Mouse (Mus musculus): Measurements from ENCODE around the gene Syn2.

The Syn2 gene

DNA sequence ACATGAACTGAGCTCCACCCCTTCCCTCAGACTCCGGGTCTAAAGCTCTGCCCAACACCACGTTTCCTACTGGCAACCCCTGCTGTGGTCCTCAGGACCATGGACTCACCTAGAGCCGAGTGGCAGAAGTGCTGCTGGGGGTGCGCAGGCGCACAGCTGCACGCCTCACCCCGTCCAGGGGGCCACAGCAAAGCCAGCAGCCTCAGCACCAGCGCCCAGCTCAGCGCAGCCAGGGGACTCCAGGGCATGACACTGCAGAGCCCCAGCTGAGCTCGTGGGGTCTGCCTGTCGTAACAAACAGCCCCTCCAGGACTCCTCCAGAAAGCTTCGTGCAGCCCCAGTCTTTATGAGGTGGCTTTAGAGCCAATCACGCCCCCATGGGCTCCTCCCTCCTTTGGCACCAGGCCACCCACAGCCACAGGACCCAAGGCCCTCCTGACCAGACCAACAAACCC lies 116.9 kb downstream of the Syn2 start:
- peak; percentile 99 for DNase-seq

DNA sequence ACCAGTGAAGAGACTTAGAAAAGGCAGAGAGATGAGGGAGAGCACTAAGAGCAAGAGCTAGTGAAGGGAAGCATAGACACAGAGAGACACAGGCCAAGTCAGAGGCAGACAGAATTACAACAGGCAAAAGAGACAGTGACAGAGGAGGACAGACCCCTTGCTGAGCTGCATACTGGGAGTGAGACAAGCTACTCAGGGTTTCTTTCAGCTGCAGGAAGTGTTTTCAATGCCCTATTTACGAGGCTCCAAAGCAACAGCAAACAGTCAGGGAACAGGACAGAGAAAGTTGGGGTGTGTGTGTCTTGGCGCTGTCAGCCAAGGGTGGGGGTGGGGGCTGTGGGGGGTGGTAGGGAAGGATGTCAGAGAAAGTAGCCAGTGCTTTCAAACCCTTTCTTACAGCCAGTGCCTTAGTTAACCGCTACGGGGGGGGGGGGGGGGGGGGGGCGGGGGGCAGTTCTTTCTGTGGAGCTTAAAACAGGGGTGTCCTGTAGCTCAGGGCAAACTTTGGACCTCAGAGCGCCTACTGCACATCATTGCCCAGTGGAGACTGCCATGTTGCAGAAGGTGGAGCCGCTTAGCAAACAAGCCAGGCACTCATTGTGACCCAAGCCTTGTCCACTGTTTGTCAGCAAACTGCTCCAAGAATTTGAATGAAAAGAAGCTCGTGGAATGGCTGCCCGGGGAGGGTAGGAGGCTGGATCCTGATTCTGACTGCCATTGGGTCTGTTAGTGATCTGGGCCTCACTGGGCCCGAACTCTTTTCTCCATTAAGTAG lies 117.6 kb downstream of the Syn2 start, which contains the start of gene Timp4:
Gene Timp4 (minus strand): TSS at position 107 of the 775 bp plus-strand sequence.
- DNase-seq, result peak; percentile 87

DNA sequence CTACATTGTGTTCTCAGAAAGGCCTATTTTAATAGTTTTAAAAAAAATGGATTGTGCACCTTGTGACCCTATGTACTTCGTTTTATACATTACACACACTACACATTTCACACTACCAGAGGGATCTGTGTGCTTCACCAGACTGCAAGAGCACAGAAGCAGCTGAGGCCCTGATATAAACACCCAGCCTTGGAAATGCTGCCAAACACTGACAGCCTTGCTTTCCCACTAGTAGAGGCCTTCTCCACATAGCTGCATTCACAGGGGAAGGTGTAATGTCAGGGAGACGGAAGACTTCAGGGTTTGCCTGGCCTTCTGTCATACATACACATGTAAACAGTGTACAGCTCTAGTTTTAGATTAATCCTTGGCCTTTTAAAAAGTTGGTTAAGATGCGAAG lies 120.5 kb downstream of the Syn2 start:
- peak; percentile 15 for DNase-seq

DNA sequence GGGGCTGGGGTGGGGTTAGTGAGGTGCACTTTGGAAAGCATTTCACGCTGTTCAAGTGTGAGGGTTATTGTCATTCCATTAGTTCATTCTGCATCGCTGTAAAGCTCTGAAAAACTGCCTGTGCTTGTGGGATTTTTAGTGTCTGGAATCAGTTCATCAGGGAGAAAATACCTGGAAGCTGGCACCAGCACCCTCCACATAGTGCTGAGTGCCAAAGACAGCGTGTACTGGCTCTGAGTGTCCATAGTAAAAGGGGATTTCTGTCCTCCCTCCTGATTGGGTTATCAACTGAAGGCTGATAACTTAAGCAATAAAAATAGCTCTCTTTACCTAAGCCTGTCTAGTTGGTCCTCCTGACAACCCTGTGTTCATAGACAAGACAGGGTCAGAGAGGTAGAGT lies 125.8 kb downstream of the Syn2 start:
- peak; percentile 80 for DNase-seq

DNA sequence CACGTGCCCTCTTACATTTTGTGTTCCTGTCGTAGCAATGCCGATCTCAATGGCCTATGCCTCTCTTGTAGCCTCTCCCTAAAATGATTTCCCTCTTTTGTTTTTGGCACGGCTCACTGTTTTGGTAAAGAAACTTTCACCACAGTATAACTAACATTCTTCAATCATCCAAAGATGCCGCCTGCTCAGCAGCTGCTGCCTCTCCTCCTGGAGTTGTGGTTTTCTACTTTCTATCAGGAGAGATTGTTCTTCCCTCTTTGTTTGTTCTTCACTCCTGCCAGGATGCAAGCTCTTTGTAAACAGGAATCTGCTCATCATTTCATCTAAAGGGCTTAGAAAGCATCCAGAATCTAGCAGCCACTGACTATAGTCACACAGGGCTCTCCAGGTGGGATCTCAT lies 132.1 kb downstream of the Syn2 start:
- peak; percentile 74 for DNase-seq

DNA sequence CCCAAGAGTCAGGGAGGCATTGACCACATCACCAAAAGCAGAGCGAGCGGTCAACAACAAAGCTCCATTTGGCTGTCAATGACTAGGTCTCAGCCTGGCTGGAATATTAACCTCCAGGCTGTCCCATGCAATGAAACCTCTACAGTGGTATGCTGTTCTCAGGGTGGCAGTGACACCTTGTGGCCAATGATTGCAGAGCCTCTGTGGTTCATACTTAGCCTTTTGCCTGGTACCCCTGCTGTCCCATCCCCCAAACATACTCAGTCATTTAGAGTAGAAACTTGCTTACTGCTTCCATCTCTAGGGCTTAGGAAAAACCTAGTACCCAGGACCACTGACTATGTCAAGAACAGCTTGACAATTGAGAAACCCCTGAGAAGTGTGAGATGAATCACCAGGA lies 133.2 kb downstream of the Syn2 start:
- peak; percentile 98 for DNase-seq

DNA sequence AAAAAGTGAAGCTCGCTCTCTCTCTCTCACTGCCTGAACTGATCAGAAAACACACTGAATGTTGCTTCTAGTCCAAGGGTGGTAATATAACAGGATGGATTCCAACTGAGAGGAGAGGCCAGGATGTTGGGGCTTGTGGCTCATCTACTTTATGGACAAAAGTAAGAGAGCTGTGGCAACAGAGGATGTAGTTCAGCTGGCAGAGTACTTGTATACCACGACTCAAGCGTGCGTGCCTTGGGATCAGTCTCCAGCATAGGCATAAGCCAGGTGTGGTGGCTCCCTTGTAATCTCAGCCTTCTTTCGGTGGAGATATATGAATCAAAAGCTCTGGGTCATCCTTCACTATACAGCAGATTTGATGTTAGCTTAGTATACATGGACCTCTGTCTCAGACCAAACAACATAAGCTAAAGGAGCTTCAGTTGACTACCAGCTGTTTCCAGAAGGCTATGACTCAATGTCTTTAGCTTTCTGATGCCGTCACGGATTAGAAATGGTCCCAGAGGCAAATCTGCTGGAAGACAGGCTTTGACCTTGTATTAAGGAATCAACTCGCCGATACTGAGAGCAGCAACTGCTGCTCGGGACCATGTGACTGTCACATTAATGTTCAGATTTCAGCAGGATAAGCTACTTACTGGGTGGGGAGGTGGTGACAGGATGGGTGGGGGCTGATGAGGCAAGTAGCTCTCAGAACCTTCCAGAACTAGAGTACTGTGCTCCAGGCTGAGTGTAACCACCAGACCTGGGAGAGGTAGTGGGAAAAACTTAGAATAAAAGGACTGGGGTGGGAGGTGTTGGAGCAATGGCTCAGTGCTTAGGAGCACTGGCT lies 134.1 kb downstream of the Syn2 start:
- peak; percentile 94 for DNase-seq

DNA sequence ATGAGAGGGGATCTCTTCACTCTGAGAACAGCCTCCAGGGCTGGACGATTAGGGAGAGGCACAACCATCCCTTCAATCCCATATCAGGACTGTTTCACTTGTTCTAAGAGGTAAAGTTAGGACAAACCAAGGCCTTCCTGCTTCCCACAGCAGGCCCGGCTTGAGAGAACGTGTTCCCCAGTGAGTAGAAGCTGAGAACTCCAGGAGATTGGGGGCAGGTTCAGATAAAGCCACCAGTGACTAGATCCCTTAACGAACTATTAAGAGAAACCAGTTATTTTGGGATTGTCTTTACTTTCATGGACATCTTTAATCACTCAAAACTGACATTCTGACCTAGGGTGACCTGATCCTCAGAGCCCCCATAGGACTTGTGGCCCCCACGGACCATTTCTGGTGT lies 134.9 kb downstream of the Syn2 start:
- peak; percentile 92 for DNase-seq

DNA sequence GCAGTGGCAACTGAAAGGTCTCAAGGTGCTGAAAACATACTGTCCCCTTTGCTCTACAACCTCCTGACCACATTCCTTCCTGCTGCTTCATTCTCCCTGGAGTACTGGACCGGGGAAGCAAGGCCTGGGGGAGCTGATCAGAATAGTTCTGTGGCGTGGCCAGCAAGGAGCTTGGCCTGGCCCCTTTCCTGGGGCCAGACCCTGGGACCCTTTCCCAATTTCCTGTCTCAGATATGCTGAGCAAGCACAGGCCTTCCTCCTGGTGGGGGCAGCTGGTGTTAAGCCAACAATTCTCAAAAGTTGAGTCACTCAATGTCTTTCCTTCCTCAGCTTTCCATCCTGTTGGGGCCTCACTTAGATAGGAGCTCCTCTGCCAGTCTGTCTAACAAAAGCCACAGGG lies 135.4 kb downstream of the Syn2 start:
- peak; percentile 97 for DNase-seq

DNA sequence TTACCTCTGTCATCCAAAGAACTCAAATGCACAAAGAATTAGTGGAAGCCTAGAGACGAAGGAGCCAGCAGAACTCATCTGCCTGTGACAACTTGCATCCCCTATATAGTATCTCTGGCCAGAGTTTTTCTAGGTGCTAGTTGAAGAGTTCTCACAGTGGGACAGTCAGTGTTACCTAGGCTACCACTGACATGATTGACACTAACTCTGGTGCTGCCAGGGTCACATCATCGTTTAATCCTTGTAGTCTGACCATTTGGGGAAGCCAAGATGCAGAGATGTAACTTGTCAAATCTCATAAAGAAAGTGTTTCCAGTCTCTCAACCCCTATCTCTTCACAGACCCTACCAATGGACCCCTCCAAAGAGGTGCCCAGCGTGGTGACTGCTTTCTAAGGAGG lies 136.6 kb downstream of the Syn2 start:
- no peak for DNase-seq

DNA sequence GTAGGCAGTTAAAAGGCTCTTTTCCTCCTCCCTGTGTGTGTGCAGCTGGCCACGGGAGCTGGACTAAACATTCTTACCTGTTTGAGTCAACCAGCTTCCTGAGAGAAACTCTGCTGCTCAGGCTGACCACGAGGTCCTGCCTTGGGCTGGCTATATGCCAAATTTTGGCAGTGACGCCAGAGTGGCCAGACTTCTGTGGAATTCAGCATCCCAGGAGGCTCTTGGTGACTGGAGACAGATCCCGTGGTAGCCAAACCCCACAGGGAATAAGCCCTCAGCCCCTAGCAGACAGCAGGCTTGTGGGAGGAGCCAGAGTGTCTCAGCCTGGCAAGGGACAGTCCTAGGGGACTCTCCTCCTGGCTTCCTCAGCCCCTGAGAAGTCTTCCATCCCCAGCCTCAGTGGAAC lies 137.2 kb downstream of the Syn2 start:
- peak; percentile 98 for DNase-seq

DNA sequence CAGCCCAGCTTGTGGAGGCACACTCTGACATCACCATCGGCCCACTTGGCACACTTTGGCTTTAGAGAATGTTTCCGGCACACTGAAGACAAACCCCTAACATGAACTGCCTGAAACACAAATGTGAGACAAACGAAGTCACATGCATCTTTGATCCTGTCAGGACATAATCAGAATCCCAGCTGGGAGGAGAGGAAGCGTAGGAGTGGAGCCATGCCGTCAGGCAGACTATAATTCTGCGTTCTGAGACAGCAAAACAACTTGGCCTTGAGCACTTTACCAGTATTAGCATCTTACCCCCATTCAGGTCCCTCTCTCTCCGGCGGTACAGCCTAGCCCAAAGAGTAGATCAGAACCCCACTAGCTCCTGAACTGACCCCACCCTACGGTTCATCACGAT lies 138.6 kb downstream of the Syn2 start:
- DNase-seq, result peak; percentile 97

DNA sequence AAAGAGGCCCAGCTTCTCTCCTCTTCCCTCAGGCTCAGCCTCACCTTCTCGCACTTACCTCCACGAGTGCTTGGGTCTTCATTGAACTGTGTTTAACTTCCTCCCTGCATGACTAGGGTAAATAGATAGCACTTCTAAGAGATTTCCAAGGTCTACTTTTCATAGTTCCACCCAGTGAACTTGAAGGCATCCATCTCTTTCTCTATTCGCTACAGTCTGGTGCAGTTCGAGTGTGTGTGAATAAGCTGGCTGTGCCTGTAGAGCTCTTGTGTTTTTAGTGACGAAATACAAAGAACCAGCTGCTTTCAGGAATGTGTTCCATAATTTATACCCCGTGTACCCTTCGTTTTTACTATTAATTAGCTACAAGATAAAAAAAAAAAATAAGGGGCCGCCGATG lies 140.0 kb downstream of the Syn2 start:
- peak; percentile 58 for DNase-seq

DNA sequence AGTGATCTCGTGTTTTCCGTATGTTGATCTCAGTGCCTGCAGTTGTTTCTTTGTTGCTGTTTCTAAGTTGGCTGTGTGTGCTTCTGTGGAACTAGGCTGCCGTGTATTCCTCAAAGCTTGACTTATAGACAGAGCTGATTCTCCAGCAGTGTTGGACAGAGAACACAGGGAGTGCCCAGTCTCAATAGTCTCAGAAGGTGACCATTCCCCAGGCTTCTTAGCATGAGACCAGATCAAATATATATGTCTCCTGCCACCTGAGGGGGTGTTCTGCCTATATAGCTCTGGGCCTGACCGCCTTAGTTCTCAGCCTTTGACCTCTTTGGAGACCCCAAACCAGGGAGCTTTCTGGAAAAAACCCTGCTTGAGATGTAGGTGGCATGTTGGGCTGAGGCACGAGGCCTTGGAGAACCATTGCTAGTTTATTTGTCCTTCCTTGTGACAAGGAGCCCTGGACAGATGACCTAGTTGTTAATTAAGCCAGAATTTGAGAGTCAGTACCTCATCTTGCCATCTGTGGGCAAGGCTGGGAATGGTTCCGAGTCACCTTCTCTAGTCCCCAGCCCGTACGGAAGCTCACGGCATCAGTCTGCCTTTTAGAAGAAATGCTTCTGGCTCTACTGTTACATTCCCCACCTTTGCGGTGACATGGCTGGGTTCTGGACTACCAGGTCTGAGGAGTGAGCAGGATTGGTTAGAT lies 140.6 kb downstream of the Syn2 start:
- peak; percentile 72 for DNase-seq

DNA sequence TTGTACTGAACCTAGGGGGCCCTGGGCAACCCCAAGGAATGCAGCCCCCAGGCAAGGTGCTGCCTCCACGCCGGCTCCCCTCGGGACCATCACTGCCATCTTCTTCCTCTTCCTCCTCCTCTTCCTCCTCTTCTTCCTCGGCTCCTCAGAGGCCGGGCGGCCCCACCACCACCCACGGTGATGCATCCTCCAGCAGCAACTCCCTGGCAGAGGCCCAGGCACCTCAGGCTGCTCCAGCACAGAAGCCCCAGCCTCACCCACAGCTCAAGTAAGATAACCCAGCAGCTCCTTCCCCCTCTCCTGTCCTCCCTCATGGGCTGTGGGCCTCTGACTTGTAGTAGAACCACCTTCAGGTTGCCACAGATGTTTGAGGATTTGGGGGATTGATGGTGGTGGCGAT lies 143.4 kb downstream of the Syn2 start:
- peak; percentile 91 for DNase-seq

DNA sequence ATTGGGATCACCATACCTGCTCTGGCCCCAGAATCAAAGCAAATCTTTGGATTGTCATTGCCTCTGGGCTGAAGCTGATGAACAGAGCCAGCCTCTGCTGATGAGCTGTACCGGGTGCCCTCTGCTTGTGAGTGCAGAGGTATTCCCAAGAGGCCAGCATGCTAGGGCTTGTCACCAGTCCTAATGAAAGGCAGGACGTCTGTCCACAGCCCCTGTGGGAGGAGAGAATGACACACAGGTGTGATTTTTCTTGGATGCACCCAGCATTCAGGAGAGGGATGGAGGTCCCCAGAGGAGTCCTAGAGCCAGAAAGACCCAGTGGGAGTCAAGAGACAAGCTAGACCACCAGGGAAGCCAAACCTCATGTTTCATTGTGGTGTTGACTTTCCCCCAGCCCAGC lies 144.9 kb downstream of the Syn2 start:
- DNase-seq, result peak; percentile 72

DNA sequence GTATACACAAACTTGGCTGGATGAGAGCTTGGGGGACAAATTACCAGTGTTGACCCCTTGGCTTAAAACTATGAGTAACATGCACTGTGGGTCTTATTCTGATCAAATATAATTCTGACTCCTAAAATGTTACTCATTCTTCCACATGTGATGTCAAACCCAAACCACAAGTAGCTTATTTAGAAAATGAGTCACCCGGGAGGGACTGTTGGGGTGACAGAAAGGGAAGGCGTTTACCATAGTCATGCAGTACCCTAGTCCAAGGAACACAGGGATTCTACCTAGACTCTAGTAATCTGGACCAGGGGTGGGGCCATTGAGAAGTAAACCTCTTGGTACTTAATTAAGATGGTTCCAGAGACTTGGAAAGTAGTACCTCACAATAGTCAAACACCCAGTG lies 149.5 kb downstream of the Syn2 start:
- DNase-seq, result peak; percentile 83

DNA sequence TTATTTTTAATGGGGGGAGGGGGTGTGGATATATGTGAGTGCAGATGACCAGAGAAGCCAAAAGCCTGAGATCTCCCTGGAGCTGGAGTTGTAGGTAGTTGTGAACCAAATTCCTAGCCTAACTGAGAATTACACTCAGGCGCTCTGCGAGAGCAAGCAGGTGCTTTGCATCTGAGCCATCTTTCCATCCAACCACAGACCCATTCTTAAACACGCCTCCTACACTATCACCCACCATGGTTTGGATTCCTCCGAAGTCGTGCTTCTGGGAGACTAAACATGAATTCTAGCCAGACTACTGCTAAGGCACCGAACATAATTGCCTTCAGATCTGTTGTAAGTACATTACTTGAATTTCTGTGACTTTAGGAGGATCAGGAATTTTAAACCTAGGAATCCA lies 151.7 kb downstream of the Syn2 start:
- DNase-seq, result peak; percentile 82

DNA sequence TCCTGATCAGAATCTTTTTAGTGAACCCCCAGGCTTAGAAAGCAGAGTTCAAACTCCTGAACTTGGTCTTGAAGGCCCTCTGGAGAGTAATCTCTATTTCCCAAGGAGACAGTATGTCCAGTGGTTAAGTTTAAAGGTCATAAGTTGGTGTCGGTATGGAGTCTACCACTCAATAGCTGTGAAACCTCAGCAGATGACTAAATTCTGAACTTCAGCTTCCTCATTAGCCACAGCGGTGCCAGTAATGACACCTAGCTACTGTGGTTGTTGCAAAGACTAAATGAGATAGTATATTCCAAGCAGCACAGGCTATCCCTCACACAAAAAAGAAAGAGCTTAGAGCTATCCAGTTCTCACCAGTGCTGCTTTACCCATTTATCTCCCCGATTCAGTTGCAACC lies 153.5 kb downstream of the Syn2 start:
- DNase-seq, result peak; percentile 33

DNA sequence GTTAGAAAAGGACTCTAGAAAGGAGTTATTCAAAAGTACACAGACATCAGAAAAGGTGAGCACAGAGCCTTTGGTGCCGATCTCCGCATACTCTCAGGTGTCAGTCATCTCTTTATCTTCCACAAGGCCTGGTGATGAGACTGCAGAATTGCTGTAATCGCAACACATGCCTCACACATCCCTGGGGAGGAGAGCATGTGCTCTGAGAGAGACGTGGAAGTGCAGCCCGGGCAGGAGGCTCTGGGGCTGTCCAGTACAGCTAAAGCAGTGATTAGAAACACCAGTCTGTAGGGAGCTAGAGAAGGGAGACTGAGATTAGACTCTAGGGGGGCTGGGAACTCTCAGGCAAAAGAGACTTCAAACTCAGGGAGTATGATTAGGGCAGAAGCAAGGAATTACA lies 155.9 kb downstream of the Syn2 start:
- DNase-seq, result peak; percentile 82

DNA sequence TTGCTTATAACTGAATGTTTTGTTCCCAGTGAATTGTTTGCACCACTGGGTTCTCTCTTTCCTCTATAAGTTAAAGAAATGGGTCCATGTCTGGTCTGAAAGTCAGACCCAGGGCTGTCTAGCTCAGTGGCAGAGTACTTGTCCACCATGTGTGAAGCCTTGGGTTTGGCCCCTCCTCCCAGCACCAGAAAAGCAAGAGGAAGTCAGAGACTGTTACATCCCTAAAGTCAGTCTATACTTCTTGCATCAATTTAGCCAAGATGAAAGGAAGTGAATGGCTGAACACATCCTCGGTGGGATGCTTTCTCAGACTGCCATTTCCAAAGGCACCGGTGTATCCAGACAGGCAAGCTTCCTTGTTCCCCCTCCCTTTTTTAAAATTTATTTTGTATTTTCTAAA lies 156.4 kb downstream of the Syn2 start:
- DNase-seq, result peak; percentile 66

DNA sequence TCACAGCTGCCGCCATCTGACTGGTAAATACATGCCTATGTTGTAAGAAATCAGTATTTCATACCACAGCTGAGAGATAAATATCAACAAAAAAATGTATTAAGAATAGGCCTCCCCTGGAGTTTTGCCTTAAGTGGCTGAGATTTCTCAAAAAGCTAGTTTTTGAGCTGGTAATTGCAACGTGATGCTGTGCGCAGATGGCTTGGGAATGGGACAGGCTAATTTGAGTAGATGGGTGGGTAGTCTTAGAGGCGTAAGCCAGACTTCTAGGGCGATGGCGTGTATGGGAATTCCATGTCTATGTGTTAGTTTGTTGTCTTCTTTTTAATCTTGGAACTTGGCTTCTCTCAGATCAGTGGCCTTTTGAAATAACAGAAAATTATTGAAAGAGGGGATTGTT lies 157.1 kb downstream of the Syn2 start:
- DNase-seq, result peak; percentile 43

DNA sequence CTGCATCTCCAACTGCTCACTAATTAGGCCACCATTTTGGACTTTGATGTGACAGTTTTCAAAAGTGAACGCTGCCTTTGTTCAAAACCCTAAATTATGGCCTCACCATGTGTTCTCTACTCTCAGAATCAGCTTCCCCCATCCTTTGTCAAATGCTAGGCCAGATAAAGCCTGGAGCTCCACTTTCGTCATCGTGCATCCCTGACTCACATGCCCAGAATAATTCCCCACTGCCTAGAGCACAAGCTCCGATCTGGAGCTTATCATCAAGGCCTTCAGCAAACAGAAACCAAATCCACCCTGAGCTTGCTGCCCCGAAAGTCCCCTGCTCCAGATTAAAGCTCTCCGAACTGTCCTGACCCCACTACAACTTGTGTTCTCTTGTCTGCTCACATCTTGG lies 157.9 kb downstream of the Syn2 start:
- DNase-seq, result no peak

DNA sequence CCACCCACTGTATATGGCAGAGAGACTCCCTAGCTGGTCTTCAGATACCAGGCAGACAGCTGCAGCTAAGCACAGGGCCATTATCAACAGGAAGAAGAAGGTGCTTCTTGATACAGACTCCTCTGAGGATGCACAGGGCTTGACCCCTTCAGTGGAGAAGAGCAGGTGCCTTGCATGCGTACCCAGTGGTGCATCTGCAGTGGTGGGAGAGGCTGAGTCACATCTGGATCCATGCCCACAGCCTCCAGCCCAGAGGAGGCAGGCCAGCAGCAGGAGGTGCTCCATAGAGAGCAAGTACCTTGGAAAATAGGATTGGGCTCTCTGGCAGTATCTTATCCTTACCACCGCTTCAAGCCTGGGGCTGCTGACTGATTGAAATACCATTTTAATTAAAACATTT lies 159.2 kb downstream of the Syn2 start:
- DNase-seq, result peak; percentile 55

Measured in heart, adult 11 months (tissue).